Mouse (Mus musculus) layer of hippocampus, adult 9-11 months (tissue): Measurements from ENCODE around the gene Il10ra.

Source experiments
- DNase-seq: peaks from one replicate; pipeline ENCODE4 v3.0.0; 2022

The Il10ra gene

DNA sequence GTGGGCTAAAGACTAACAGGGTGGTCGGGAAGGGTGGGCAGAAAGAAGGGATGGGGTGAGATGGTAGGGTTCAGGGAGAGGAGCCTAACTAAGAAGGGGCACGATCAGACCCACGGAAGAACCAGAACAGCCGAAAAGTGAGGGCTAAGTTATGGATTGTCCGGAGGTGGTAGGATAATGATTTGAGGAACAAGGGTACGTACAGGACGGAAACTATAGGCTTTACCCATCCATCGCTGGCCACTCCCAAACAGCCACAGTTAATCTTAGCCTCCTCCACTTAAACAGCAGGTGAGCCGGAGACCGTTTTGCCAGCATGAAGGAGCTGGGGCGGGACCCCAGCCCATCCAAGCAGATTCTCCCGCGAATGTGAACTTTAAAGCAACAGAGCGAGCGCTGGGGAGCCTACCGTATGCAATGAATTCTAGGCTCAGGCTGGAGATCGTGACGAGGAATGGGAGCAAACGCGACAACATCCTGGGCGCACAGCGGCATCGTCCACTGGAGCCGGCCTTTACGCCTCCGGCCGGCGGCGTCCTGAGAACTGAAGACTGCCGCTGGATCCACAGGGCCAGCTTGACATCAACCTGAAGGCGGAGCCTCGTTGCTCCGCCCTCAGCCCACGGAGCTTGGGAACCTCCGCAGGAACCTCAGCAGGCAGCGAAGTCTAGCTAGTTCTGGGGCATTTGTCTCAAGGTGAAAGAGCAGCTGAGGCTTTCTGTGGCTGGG lies at the start of gene Il10ra:
Gene Il10ra, minus strand, starts transcription at position 553 of the 729 bp plus-strand sequence.
- peak; percentile 51 for DNase-seq

DNA sequence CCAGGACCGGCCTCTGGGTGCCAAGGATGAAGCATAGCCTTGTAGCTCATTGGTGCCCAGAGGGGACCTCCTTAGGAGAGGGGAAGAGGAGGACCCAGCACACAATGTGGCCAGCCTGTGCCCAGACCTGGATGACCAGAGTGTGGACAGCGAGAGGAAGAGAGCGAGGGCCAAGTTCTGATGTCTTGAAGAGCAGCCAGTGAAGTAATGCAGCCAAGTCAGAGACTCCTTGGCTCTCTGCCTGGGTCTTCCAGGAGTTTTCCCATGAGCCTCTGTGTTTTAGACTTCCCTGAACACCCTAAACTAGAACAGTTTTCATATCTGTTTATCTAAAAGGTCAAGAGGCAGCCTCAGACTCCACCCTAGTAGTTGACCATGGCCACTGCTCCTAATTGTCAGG lies 48.7 kb upstream of the Il10ra start:
- DNase-seq, result no peak

DNA sequence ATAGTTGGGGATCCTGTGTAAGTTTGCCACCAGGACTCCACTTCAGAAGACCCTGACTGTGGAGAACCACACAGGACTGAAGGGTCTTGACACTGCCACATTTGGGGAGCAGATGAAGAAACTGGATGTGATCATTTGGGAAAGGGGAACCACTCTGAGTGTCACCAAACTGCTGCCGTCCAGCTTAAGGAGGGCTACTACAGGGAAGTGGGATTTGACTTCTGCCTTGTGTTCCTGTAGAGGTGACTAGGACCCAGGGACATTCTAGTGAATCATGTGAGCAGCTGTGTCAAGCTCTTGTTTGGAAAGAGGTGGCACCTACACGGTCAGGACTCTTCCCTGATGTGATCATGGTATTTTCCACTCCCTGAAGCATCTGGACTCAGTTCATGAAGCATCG lies 45.0 kb upstream of the Il10ra start:
- no peak for DNase-seq

DNA sequence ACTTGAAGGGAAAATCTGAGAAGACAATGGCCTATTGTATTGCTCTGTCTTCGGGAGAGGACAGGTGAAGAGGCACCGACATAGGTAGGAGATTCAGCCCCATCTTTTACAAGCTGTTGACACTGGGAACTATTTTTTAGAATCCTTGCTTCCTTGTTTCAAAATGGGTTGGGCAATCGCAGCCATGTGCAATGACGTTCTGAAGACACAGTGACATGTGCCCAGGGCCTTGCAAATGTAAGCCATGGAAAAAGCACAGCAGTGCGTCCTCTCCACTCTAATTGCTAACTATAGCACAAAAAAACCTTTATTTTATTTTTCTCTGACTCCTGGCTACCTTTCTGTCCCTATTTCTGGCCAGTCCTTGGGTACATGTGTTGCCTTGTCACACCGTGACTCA lies 42.9 kb upstream of the Il10ra start:
- DNase-seq, result no peak

DNA sequence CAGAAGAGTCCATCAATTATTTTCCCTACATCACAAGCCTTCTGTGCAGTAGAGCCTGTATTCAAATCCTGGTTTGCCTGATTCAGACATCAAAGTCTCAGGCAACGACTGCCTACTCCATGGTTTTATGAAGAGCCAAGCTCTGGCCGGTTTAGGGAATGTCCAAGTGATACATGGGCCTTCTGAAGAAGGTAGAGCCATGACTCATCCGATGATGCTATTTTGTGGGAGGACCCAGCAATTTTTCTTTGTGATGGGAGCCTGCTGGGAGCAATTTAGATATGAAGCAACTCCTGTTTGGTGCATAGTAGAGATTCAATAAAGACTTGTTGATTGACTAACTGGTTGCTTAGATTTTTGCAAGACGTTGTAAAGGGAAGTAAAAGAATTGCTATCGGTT lies 39.6 kb upstream of the Il10ra start:
- no peak for DNase-seq

DNA sequence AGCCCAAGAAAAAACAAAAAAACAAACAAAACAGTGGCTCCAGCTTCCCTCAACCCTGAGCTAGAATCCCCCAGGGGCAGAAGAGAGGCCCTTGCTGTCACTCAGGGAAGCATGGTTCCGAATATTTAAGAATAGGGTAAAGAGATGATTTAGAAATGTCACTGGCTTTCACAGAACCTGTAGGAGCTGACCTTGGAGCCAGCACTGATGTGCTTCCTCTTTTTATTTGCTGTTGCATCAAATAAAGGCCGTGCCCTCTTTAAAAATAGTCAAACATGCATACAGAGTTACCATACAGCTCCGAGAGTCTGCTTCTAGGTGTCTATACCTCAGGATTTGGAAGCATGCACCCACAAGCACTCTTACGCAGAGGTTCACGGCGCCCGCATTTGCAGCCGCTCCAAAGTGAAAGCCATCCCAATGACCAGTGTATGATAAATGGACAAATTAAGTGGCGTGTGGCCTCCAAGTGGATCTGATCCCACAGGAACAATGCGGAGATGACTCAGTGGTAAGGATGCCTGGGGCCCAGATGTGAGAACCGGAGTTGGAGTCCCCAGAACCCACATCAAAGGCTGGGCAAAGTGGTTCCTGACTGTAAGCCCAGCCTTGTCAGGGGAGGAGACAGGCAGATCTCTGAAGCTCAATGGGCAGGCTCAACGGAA lies 37.9 kb upstream of the Il10ra start:
- no peak for DNase-seq

DNA sequence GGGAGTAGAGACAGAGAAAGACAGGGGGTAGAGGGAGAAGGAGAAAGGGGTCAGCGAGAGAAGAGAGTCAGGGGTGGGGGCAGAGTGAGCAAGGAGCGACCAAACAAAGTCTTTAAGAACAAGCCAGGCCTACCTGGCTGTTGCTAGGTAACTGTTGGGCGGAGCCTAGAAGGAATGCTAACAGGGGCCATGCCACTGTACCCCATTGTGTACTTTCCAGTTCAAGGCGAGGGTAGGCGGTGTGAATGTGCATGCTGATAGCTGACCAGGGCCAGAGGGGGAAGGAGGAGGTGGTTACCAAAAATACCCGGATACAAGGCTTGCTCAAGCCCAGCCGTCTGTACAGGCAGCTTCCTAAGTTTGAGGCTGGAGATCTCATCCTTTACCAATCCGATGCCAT lies 32.8 kb upstream of the Il10ra start:
- DNase-seq, result peak; percentile 37

DNA sequence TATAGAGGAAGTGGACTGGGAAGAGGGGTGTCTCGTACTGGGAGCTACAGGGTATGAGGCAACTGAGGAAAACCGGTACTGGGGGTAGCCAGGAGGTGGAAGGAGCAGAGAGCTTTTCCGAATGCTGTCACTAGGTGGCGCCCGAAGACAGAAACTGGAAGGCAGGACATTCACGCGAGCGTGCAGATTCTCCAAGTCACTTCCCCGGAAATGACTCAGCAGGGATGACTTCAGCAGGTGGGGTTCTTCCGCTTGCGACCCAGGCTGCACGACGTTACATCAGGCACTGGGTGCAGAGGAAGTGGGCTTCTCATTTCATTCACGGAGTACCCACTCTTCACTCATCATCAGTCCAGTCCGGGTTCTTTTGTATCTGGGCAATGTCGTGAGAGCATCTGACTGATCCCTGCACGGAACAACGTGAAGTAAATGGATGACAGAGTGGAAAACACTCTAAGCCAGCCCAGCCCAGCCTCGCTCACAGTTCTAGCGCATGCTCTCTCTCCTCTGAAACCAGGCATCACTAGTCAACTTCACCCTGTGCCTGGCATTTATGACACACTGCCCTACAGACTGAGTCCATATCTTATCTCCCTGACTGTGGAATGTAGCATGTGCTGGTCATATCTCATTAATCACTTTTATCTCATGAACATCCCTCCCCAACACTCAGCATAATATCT lies 31.6 kb upstream of the Il10ra start:
- DNase-seq, result peak; percentile 95

DNA sequence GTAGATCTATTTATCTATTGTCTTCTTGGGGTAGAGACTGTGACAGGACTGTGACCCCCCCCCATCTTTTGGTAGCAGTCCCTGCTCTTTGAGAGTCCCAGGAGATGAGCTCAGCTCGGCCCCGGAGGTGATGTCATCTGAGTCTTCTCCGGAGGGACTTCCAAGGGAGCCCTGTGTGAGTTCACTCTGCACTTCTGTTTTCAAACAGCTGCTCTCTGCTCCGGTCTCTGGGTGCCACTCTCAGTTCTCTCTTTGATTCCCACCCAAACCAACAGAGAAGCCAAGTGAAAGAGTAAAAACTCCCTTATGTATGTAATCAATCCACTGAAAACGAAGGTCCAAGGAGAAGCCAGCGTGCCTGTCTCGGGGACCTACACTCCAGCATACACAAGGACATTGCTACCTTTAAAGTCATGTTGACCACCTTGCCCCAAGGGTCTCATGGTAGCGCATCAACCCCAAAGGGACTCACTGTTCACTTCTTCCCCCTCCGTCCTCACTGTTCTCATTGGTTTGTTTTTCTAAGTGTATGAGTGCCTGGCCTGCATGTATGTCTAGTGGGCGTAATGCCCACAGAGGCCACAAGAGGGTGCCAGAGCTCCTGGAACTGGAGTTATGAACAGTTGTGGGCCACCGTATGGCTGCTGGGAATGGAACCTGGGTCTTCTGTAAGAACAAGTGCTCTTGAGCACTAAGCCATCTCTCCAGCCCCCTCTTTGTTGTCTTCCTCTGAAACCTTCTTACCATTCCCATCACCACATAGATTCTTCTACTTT lies 30.5 kb upstream of the Il10ra start:
- peak; percentile 71 for DNase-seq

DNA sequence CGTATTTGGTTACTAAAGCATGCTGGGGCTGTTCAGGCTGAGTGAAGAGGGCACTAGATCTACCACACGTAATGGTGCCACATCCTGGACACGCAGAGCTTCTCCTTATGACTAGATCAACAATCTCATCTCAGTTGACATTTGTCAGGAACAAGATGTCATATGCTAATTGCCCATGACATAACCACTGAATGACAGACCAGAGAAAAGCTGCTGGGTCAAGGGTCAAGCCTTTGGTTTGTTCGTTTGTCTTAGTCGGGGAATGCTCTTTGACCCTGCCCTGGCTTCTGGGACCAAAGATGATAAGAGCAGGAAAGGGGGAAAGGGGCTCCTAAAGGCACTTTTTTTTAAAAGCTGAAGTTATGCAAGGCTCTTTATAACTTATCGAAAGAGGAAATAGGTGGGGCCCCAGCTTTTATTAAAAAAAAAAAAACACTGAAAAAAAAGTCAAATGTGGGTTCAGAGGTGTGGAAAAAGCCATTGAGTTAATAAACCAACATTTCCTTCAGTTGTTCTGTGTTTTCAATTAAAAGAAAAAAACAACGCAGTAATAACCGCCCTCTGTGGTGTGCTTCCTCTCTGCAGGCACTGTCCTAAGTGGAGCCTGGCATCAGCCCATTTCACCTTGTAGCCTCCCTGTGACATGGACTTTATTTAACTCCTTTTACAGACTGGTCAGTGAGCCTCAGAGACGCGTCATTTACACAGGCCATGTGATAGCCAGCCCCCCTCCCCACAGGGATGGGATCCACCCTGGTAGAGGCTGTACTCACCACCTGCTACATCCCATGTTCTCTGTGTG lies 25.5 kb upstream of the Il10ra start:
- DNase-seq, result no peak

DNA sequence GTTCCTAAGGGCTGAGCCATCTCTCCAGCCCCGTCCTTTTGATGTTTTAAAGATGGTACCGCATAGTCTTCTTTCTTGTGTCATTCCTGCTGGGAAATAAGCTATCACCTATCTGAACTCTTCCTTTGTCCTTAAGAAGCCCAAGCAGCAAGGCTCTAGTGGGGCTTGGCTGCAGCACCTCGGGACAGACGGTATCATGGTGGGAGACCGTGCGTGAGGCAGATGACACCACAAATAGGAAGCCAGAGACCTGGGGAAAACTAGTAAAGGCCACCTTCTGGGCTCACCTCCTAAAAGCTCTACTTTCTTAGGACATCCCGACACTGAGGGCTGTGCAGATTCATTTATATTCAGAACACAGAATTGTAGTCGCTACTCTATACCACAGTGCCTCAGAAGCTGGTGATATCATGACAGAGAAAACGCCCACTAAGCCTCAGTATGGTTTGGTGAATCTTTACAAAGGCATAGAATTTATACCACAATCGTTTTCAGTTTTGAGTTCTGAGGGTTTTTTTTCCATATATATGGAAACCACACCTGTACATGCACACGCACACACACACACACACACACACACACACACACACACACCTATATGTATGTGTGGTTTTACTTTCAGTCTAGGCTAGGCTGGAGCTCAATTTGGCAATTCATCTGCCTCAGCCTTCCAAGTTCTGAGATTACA lies 22.7 kb upstream of the Il10ra start:
- DNase-seq, result no peak

DNA sequence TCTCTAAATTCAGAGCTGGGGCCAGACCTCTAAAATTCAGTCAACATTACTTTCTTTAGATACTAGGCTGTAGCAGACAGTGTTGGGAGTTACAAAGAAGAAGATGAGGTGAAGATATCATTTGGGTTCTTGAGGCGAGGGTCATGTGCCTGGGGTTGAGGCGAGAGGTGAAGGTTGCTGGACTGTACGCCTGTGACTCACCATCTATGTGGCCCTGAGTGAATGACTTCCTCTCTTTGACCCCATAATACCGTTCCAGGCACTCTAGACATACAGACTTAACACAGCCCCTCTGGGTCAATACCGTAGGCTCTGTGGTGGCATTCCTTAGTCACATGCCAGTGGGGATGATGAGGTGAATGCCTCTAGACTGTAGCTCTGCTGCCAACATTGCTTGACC lies 13.5 kb upstream of the Il10ra start:
- no peak for DNase-seq

DNA sequence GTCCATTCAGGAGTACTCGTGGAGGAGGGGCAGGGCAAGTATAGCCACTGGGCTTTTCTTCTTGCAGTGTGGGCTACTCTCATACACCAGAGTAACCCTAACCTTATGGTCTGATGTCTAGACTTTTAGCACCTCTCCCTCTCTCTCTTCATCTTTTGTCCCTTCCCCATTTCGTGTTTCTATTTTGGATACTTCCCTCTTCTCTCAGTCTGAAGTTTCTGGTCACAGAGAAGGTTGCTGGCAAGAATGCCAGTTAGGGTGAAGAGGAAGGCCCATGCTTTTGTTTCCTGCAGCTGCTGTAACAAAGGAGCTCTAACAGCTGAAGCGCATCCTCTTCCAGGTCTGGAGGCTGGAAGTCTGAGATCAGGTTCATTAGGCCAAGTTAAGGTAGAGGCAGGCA lies 11.9 kb upstream of the Il10ra start:
- peak; percentile 42 for DNase-seq

DNA sequence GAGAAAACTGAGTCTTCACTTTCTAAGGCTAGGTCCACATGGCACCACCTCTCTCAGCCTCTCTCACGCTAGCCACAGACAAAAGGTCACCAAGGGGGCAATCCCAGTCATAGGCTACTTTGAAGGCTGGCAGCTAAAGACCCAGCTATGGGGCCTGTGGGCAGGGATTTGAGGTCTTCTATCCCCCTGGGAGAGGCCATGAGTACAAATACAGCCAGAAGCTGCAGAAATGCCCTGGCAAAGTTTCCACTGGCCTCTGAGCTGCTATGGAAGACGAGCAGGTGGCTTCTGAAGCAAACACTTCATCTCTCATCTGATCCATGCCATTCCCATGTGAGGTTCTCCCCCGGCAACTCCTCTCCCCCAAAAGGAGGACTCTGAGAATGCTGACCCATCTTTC lies 11.1 kb upstream of the Il10ra start:
- no peak for DNase-seq

DNA sequence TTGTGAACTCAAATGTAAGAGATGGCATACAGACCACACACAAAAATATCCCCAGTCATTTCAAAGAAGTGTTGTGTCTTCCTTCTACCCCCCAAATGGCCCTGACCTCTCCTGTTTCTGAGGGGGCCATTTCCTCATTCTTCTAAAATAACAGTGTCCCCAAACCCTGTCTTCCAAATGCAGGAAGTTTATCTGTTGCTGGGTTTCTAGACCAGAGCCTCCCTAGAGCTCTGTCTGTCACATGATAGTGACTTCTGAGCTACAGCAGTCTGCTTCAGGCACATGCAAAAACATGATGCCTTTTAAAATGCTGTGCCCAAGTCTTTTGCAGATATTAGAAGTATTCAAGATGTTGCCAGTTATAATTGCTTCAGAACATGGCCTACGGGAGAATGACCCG lies 5.7 kb upstream of the Il10ra start:
- DNase-seq, result peak; percentile 44

DNA sequence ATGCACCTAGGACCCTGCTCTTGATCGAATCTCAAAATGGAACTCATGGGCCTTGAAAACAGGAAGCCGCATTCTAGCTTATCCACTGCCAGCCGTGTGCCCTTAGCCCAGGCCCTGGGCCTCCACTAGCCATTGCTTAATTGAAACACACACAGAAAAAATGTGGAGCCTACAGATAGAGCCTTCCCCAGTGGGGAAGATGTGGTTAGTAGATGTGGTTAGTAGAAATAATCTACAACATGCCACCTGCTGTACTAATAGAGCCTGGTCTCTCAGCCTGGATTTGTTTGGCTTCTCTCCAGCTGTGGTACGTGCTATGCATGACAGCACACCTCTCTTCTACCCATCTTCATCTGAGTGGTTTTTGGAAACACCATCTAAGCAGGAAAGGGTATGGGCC lies 5.3 kb upstream of the Il10ra start:
- DNase-seq, result no peak

DNA sequence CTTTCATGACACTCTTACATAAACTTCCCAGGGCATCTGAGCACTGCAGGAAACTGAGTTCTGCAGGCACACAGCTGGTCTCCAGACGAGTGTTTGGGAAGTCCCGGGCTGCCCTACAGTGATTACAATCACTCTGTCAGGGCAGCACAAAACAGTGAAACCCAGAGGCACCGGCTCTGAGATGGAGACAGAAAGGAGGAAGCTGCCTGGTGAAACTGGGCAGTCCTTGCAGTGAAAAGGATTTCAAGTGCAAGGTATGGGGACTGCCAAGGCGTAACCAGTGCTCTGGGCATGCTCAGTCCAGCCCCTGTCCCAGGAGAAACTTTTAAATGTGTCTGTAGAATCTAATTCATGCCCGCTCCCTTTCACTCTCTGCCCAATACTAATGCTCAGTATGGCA lies 3.3 kb upstream of the Il10ra start:
- DNase-seq, result peak; percentile 46

DNA sequence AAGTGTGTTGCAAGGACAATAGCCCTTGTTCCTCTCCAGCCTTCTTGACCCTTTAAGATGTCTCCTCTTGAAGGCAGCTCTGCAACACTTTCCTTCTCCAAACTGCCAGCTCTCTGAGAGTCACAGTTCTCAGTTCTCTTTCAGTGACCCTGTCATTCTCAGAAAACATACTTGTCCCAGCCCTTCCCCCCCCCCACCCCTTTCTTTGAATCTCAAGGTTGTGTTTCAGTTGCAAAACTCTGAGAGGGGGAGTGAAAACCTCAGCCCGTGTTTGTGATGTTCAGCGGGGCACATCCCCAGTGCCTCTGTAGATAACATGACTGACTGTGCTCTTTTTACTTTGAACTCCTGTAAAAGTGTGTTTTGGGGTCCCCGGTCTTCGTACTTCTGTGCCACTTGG lies 870 bp downstream of the Il10ra start:
- no peak for DNase-seq

DNA sequence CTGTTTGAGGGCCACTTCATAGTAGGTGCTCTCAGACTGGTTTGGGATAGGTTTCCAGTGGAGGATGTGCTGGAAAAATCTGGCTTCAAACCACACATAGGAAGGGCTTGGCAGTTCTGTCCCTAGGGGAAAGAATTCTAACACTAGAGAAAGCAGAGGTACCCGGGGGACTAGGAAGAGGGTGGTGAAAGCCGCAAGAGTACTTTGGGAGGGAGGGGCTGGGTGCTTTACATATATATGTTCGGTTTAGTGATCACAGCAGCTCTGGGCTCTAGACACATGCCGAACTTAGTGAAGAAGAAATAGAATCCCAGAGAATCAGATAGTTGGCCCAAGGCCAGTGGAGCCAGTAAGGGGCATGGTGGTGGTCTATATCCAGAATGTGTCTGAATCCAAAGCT lies 1.9 kb downstream of the Il10ra start:
- DNase-seq, result no peak

DNA sequence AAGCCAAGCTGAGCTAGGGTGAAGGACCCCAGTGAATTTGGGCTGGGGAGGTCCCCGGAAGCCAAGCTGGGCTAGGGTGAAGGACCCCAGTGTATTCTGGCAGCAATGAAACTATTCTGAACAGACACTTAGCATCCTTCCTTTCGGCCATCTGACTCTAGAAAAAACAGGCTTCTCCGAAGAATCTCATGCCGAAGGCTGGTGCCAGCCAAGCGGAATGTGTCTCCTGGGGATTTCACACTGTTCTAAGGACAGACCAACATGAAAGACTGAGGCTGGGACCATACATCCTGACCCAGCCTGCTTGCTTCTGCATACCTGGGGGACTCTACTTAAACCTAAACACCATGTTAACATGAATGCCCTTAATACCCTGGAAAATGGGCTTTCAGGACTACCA lies 7.1 kb downstream of the Il10ra start:
- no peak for DNase-seq

DNA sequence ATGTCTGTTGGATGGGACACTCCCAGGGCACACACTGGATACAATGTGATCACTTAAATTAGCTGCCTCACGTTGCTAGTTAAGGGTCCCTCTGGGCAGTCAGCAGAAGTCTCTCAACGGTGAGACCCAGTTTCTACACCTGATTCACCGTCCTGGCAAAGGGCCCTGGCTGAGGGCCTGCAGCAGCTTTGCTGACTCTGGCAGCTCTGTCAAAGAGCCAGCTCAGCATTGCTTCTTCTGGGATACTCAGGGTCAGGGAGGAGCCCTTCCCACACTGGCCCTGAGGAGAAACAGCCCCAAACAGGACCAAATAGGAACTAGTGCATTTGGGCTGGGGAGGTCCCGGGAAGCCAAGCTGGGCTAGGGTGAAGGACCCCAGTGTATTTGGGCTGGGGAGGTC lies 7.5 kb downstream of the Il10ra start:
- no peak for DNase-seq

DNA sequence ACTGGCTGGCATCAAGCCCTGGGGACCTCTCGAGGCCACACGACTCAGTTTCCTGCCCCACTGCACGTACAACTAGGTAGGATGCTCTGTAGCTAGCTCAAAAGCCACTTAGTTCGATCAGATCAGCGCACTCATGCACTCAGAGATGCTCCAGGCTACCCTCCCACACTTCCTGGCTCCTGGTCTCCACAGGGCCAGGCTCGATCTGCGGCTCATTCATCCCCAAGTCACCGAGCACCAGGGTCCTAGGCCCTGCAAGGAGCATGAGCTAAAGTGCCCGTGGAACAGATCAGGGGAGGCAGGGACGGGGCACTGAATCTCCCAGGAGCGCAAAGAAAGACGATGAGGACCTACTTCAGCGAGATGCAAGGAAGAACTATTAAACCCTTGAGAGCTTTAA lies 9.9 kb downstream of the Il10ra start:
- DNase-seq, result no peak
